Mouse (Mus musculus) right cerebral cortex, postnatal 36 days (tissue): ENCODE data around the gene Cebpa.

Experiments used
- DNase-seq, 2 experiments: peaks; one replicate each; pipeline ENCODE4 v3.0.0; 2022; ENCODE audit warnings: low spot score in 2 of 2, mixed read lengths in 1 of 2

Cebpa gene

GRCm38 (mm10) chr7:35146269-35146668 lies 27.2 kb downstream of the Cebpa start:
- no peak for DNase-seq

GRCm38 (mm10) chr7:35149616-35150433 lies 30.7 kb downstream of the Cebpa start:
- DNase-seq, result no peak

- DNase-seq, result no peak
Observed at GRCm38 (mm10) chr7:35150860-35151259, 31.8 kb downstream of the Cebpa start.

- no peak for DNase-seq
Observed at GRCm38 (mm10) chr7:35154449-35154848, 35.4 kb downstream of the Cebpa start.

- no peak for DNase-seq
Observed at GRCm38 (mm10) chr7:35156561-35157477, 37.7 kb downstream of the Cebpa start.

GRCm38 (mm10) chr7:35157512-35157911 lies 38.4 kb downstream of the Cebpa start:
- DNase-seq, result no peak

GRCm38 (mm10) chr7:35162443-35162842 lies 43.4 kb downstream of the Cebpa start:
- DNase-seq, result no peak

GRCm38 (mm10) chr7:35163600-35163999 lies 44.5 kb downstream of the Cebpa start:
- DNase-seq, result no peak

GRCm38 (mm10) chr7:35164131-35164530 lies 45.0 kb downstream of the Cebpa start:
- DNase-seq, result no peak

GRCm38 (mm10) chr7:35166988-35167387 lies 47.9 kb downstream of the Cebpa start:
- no peak for DNase-seq

- no peak for DNase-seq
Observed at GRCm38 (mm10) chr7:35167925-35168324, 48.8 kb downstream of the Cebpa start.

- DNase-seq, result peak; percentile 72 to 78
Observed at GRCm38 (mm10) chr7:35169341-35169740, 50.2 kb downstream of the Cebpa start.
